In genomic region chr8:117343484-117343883, GRCm38 (mm10) we compare ENCODE assay signal across 13 mouse cellular contexts.
DNase-seq lines count a peak whose midpoint lies in the region; ATAC-seq and TF ChIP-seq lines count a peak whose summit lies in the region.
"Had no signal": no experiment of that assay in that cellular context is flagged by ENCODE, and none has a peak within 500 bp of the region (broad histone marks: within the 10 kb centered on the region; RNA-seq: fewer than 3 reads in every experiment).

No protein-coding gene starts in this region.

- no peak for TF ChIP-seq EP300 in lung, postnatal 0 days (IDR thresholded peaks at IDR 0.05)

- TF ChIP-seq CTCF in lung, postnatal 0 days (IDR thresholded peaks at IDR 0.05) = no peak
- no peak for TF ChIP-seq CTCF in bone marrow macrophage, adult 2 months (IDR thresholded peaks at IDR 0.05; ENCODE audit: low read depth, low read length)
- TF ChIP-seq CTCF in left cerebral cortex, adult 2 months (IDR thresholded peaks at IDR 0.05) = no peak

- TF ChIP-seq POLR2A in bone marrow macrophage, adult 2 months (IDR thresholded peaks at IDR 0.05; ENCODE audit: borderline replicate concordance, low read depth, low read length) = no peak

- WGBS in lung, postnatal 0 days = 39% methylated on average over 10 of the region's 10 CpGs
- WGBS in liver, embryonic 15.5 days (ENCODE audit: insufficient replicate concordance) = 30% methylated on average over 10 of the region's 10 CpGs
- WGBS in stomach, embryonic 15.5 days = 55% methylated on average over 10 of the region's 10 CpGs

- H3K4me3 ChIP-seq in lung, postnatal 0 days (ENCODE audit: low read depth, low read length) = no peak overlapping the region
- H3K4me3 ChIP-seq in bone marrow macrophage, adult 2 months (ENCODE audit: insufficient read depth, low read length) = peak overlapping the region; percentile 52
- H3K4me3 ChIP-seq in liver, embryonic 15.5 days (replicated peaks) = no peak overlapping the region
- no peak overlapping the region for H3K4me3 ChIP-seq in stomach, embryonic 15.5 days (replicated peaks)
- no peak overlapping the region for H3K4me3 ChIP-seq in left cerebral cortex, adult 2 months
- H3K4me3 ChIP-seq: embryonic facial prominence, embryonic 15.5 days; myocyte had no signal

- peaks cover 16% of the 10 kb centered on the region for H3K4me1 ChIP-seq in lung, postnatal 0 days (ENCODE audit: insufficient read depth, low read depth, low read length)
- H3K4me1 ChIP-seq in bone marrow macrophage, adult 2 months (ENCODE audit: control insufficient read depth, insufficient read depth, low read length) = peaks cover 55% of the 10 kb centered on the region
- H3K4me1 ChIP-seq in liver, embryonic 15.5 days (replicated peaks) = peaks cover 97% of the 10 kb centered on the region
- peaks cover 40% of the 10 kb centered on the region for H3K4me1 ChIP-seq in stomach, embryonic 15.5 days

- H3K36me3 ChIP-seq in lung, postnatal 0 days (ENCODE audit: insufficient read depth, low read length) = no peaks in the 10 kb centered on the region
- H3K36me3 ChIP-seq in liver, embryonic 15.5 days (replicated peaks) = 0 out of 2 replicates have a peak, but pooled peaks cover 4% of the 10 kb centered on the region
- no peaks in the 10 kb centered on the region for H3K36me3 ChIP-seq in stomach, embryonic 15.5 days
- H3K36me3 ChIP-seq: embryonic facial prominence, embryonic 15.5 days had no signal

- ATAC-seq in lung, postnatal 0 days = peak; percentile 47
- no peak for ATAC-seq in liver, embryonic 15.5 days (ENCODE audit: insufficient read depth)
- no peak for ATAC-seq in stomach, embryonic 15.5 days (ENCODE audit: insufficient read depth, low FRiP score, low read depth)

- peak overlapping the region; percentile 68; the same call in 1 of the 2 replicates for H3K27ac ChIP-seq in lung, postnatal 0 days (ENCODE audit: low read length)
- H3K27ac ChIP-seq in bone marrow macrophage, adult 2 months (ENCODE audit: insufficient read depth, low read depth, low read length) = peak overlapping the region; percentile 85
- H3K27ac ChIP-seq in liver, embryonic 15.5 days (replicated peaks) = peak overlapping the region; percentile 59
- H3K27ac ChIP-seq in stomach, embryonic 15.5 days = peak overlapping the region; percentile 3; the same call in 1 of the 2 replicates
- no peak overlapping the region for H3K27ac ChIP-seq in left cerebral cortex, adult 2 months
- H3K27ac ChIP-seq: embryonic facial prominence, embryonic 15.5 days had no signal

- H3K4me2 ChIP-seq in lung, postnatal 0 days (replicated peaks; ENCODE audit: low read depth, low read length) = peak overlapping the region; percentile 33
- H3K4me2 ChIP-seq in liver, embryonic 15.5 days = peak overlapping the region; percentile 23
- H3K4me2 ChIP-seq in stomach, embryonic 15.5 days = no peak overlapping the region
- H3K4me2 ChIP-seq: embryonic facial prominence, embryonic 15.5 days had no signal

- H3K27me3 ChIP-seq in lung, postnatal 0 days (replicated peaks; ENCODE audit: insufficient read depth, low read length) = no peaks in the 10 kb centered on the region
- H3K27me3 ChIP-seq in liver, embryonic 15.5 days = no peaks in the 10 kb centered on the region
- H3K27me3 ChIP-seq in stomach, embryonic 15.5 days (replicated peaks) = no peaks in the 10 kb centered on the region
- H3K27me3 ChIP-seq: embryonic facial prominence, embryonic 15.5 days had no signal

- H3K9me3 ChIP-seq in lung, postnatal 0 days (ENCODE audit: low read length) = no peaks in the 10 kb centered on the region
- no peaks in the 10 kb centered on the region for H3K9me3 ChIP-seq in liver, embryonic 15.5 days (replicated peaks)
- H3K9me3 ChIP-seq in stomach, embryonic 15.5 days = no peaks in the 10 kb centered on the region
- H3K9me3 ChIP-seq: embryonic facial prominence, embryonic 15.5 days had no signal

- DNase-seq in lung, postnatal 0 days (ENCODE audit: low spot score) = peak; percentile 57
- DNase-seq in lung, postnatal 25 days (ENCODE audit: low spot score) = no peak
- DNase-seq in left cerebral cortex, adult 2 months (ENCODE audit: extremely low spot score in 1 of 2, low spot score in 2 of 2) = no peak
- no peak for DNase-seq in adipocyte (ENCODE audit: low spot score)
- DNase-seq: adrenal gland, postnatal 25 days; cerebellum, adult 9-11 months; kidney, adult 2 months; right cerebral cortex, adult 18-20 months had no signal

- no peak overlapping the region for H3K9ac ChIP-seq in lung, postnatal 0 days (replicated peaks; ENCODE audit: low read depth)
- no peak overlapping the region; the same call in 1 of the 2 replicates for H3K9ac ChIP-seq in liver, embryonic 15.5 days
- H3K9ac ChIP-seq in stomach, embryonic 15.5 days = no peak overlapping the region
- H3K9ac ChIP-seq: embryonic facial prominence, embryonic 15.5 days had no signal

- intact Hi-C loops in left cerebral cortex, adult 2 months (cut with DNase I) = no loop called here
